Mouse (Mus musculus): ENCODE results near the gene Slc10a7. TPM values are rescaled to one million over a fixed set of nuclear protein-coding genes. Genes with fewer than 3 reads are reported as not detected.

Slc10a7 gene
- polyA plus RNA-seq, 1 experiment from 2014 or later: 7.4 TPM

- H3K27me3 ChIP-seq (ENCODE audit: control insufficient read depth, insufficient read depth, low read length): no peaks in the 10 kb centered on the region
- H3K4me1 ChIP-seq (ENCODE audit: control insufficient read depth, insufficient read depth, low read length): peaks cover 3% of the 10 kb centered on the region
- H3K4me3 ChIP-seq (ENCODE audit: low read depth, low read length): peak overlapping the region; percentile 85
- no peaks in the 10 kb centered on the region for H3K9me3 ChIP-seq (ENCODE audit: control insufficient read depth, low read length)
- H3K4me2 ChIP-seq (ENCODE audit: low read depth): peak overlapping the region; percentile 92
- peaks cover 10% of the 10 kb centered on the region for H3K36me3 ChIP-seq (ENCODE audit: control insufficient read depth, insufficient read depth, low read length)
- H3K9ac ChIP-seq (ENCODE audit: low read length): peak overlapping the region; percentile 99
- peak overlapping the region; percentile 79 for H3K27ac ChIP-seq (ENCODE audit: low read depth, low read length)
- DNase-seq (ENCODE audit: low spot score): peak; percentile 72
- peak; percentile 49 for ATAC-seq (ENCODE audit: insufficient read depth, low FRiP score, low TSS enrichment)
- under 1% methylated on average over 35 of the region's 38 CpGs for WGBS
Observed at GRCm38 (mm10) chr8:78507979-78508718, 997 bp upstream of the Slc10a7 start.

GRCm38 (mm10) chr8:78508719-78509272, 350 bp upstream of the Slc10a7 start, which contains the start of gene Rbmxl1:
Rbmxl1 (minus strand) TSS chr8:78508898.
- Histone ChIP-seq H3K4me3 (ENCODE audit: low read depth, low read length) (peak within 1 kb of the TSS; percentile 85), H3K9me3 (ENCODE audit: control insufficient read depth, low read length) (no peaks in the 10 kb centered on the region), H3K27me3 (ENCODE audit: control insufficient read depth, insufficient read depth, low read length) (no peaks in the 10 kb centered on the region), H3K36me3 (ENCODE audit: control insufficient read depth, insufficient read depth, low read length) (peaks cover 10% of the 10 kb centered on the region), H3K4me1 (ENCODE audit: control insufficient read depth, insufficient read depth, low read length) (peaks cover 3% of the 10 kb centered on the region), H3K27ac (ENCODE audit: low read depth, low read length) (peak within 1 kb of the TSS; percentile 79), H3K9ac (ENCODE audit: low read length) (peak within 1 kb of the TSS; percentile 99), H3K4me2 (ENCODE audit: low read depth) (peak within 1 kb of the TSS; percentile 92)
- WGBS: under 1% methylated on average over 62 of the region's 70 CpGs
- DNase-seq (ENCODE audit: low spot score): peak; percentile 90
- ATAC-seq (ENCODE audit: insufficient read depth, low FRiP score, low TSS enrichment): peak; percentile 93

GRCm38 (mm10) chr8:78510094-78510493, 948 bp downstream of the Slc10a7 start:
- DNase-seq (ENCODE audit: low spot score) (no peak), ATAC-seq (ENCODE audit: insufficient read depth, low FRiP score, low TSS enrichment) (no peak)
- Histone ChIP-seq H3K36me3 (ENCODE audit: control insufficient read depth, insufficient read depth, low read length) (peaks cover 4% of the 10 kb centered on the region), H3K4me2 (ENCODE audit: low read depth) (peak overlapping the region; percentile 92), H3K4me1 (ENCODE audit: control insufficient read depth, insufficient read depth, low read length) (peaks cover 3% of the 10 kb centered on the region), H3K4me3 (ENCODE audit: low read depth, low read length) (peak overlapping the region; percentile 85), H3K9me3 (ENCODE audit: control insufficient read depth, low read length) (no peaks in the 10 kb centered on the region), H3K27me3 (ENCODE audit: control insufficient read depth, insufficient read depth, low read length) (no peaks in the 10 kb centered on the region), H3K27ac (ENCODE audit: low read depth, low read length) (no peak overlapping the region), H3K9ac (ENCODE audit: low read length) (peak overlapping the region; percentile 99)
- under 1% methylated on average over 11 of the region's 11 CpGs for WGBS

- 63% methylated on average over 3 of the region's 3 CpGs for WGBS
- Histone ChIP-seq H3K4me2 (ENCODE audit: low read depth) (peak overlapping the region; percentile 20; the same call in 1 of the 2 replicates), H3K36me3 (ENCODE audit: control insufficient read depth, insufficient read depth, low read length) (peaks cover 4% of the 10 kb centered on the region), H3K9ac (ENCODE audit: low read length) (no peak overlapping the region), H3K4me3 (ENCODE audit: low read depth, low read length) (no peak overlapping the region), H3K27me3 (ENCODE audit: control insufficient read depth, insufficient read depth, low read length) (no peaks in the 10 kb centered on the region), H3K9me3 (ENCODE audit: control insufficient read depth, low read length) (no peaks in the 10 kb centered on the region), H3K27ac (ENCODE audit: low read depth, low read length) (no peak overlapping the region), H3K4me1 (ENCODE audit: control insufficient read depth, insufficient read depth, low read length) (peaks cover 3% of the 10 kb centered on the region)
- no peak for ATAC-seq (ENCODE audit: insufficient read depth, low FRiP score, low TSS enrichment)
- DNase-seq (ENCODE audit: low spot score): no peak
Observed at GRCm38 (mm10) chr8:78510926-78511325, 1.8 kb downstream of the Slc10a7 start.

GRCm38 (mm10) chr8:78513106-78513505, 4.0 kb downstream of the Slc10a7 start:
- Histone ChIP-seq H3K9ac (ENCODE audit: low read length) (no peak overlapping the region), H3K9me3 (ENCODE audit: control insufficient read depth, low read length) (no peaks in the 10 kb centered on the region), H3K27ac (ENCODE audit: low read depth, low read length) (no peak overlapping the region), H3K36me3 (ENCODE audit: control insufficient read depth, insufficient read depth, low read length) (no peaks in the 10 kb centered on the region), H3K4me2 (ENCODE audit: low read depth) (no peak overlapping the region), H3K4me3 (ENCODE audit: low read depth, low read length) (no peak overlapping the region), H3K27me3 (ENCODE audit: control insufficient read depth, insufficient read depth, low read length) (no peaks in the 10 kb centered on the region), H3K4me1 (ENCODE audit: control insufficient read depth, insufficient read depth, low read length) (peaks cover 3% of the 10 kb centered on the region)
- ATAC-seq (ENCODE audit: insufficient read depth, low FRiP score, low TSS enrichment): no peak
- WGBS: 85% methylated on average over 4 of the region's 4 CpGs
- no peak for DNase-seq (ENCODE audit: low spot score)

GRCm38 (mm10) chr8:78514706-78515105, 5.6 kb downstream of the Slc10a7 start:
- no peak overlapping the region for H3K9ac ChIP-seq (ENCODE audit: low read length)
- no peak overlapping the region for H3K4me3 ChIP-seq (ENCODE audit: low read depth, low read length)
- no peak for ATAC-seq (ENCODE audit: insufficient read depth, low FRiP score, low TSS enrichment)
- no peak overlapping the region for H3K4me2 ChIP-seq (ENCODE audit: low read depth)
- no peaks in the 10 kb centered on the region for H3K9me3 ChIP-seq (ENCODE audit: control insufficient read depth, low read length)
- no peaks in the 10 kb centered on the region for H3K36me3 ChIP-seq (ENCODE audit: control insufficient read depth, insufficient read depth, low read length)
- no peaks in the 10 kb centered on the region for H3K27me3 ChIP-seq (ENCODE audit: control insufficient read depth, insufficient read depth, low read length)
- no peak for DNase-seq (ENCODE audit: low spot score)
- WGBS: 86% methylated on average over 1 of the region's 1 CpGs
- H3K4me1 ChIP-seq (ENCODE audit: control insufficient read depth, insufficient read depth, low read length): peaks cover 3% of the 10 kb centered on the region
- H3K27ac ChIP-seq (ENCODE audit: low read depth, low read length): no peak overlapping the region

- ATAC-seq (ENCODE audit: insufficient read depth, low FRiP score, low TSS enrichment) (no peak), DNase-seq (ENCODE audit: low spot score) (no peak)
- no peak overlapping the region for H3K4me3 ChIP-seq (ENCODE audit: low read depth, low read length)
- H3K9ac ChIP-seq (ENCODE audit: low read length): no peak overlapping the region
- H3K4me1 ChIP-seq (ENCODE audit: control insufficient read depth, insufficient read depth, low read length): peaks cover 3% of the 10 kb centered on the region
- H3K27ac ChIP-seq (ENCODE audit: low read depth, low read length): no peak overlapping the region
- no peaks in the 10 kb centered on the region for H3K27me3 ChIP-seq (ENCODE audit: control insufficient read depth, insufficient read depth, low read length)
- H3K4me2 ChIP-seq (ENCODE audit: low read depth): no peak overlapping the region
- H3K9me3 ChIP-seq (ENCODE audit: control insufficient read depth, low read length): no peaks in the 10 kb centered on the region
- 86% methylated on average over 3 of the region's 3 CpGs for WGBS
- H3K36me3 ChIP-seq (ENCODE audit: control insufficient read depth, insufficient read depth, low read length): no peaks in the 10 kb centered on the region
Observed at GRCm38 (mm10) chr8:78515132-78515531, 6.0 kb downstream of the Slc10a7 start.

- H3K27ac ChIP-seq (ENCODE audit: low read depth, low read length): no peak overlapping the region
- no peak overlapping the region for H3K4me3 ChIP-seq (ENCODE audit: low read depth, low read length)
- H3K9ac ChIP-seq (ENCODE audit: low read length): no peak overlapping the region
- H3K27me3 ChIP-seq (ENCODE audit: control insufficient read depth, insufficient read depth, low read length): no peaks in the 10 kb centered on the region
- no peak overlapping the region for H3K4me2 ChIP-seq (ENCODE audit: low read depth)
- ATAC-seq (ENCODE audit: insufficient read depth, low FRiP score, low TSS enrichment): no peak
- WGBS: 83% methylated on average over 6 of the region's 6 CpGs
- no peaks in the 10 kb centered on the region for H3K36me3 ChIP-seq (ENCODE audit: control insufficient read depth, insufficient read depth, low read length)
- no peak for DNase-seq (ENCODE audit: low spot score)
- H3K9me3 ChIP-seq (ENCODE audit: control insufficient read depth, low read length): no peaks in the 10 kb centered on the region
- H3K4me1 ChIP-seq (ENCODE audit: control insufficient read depth, insufficient read depth, low read length): no peaks in the 10 kb centered on the region
Observed at GRCm38 (mm10) chr8:78533981-78534380, 24.8 kb downstream of the Slc10a7 start.

- ATAC-seq (ENCODE audit: insufficient read depth, low FRiP score, low TSS enrichment) (no peak), DNase-seq (ENCODE audit: low spot score) (no peak)
- H3K36me3 ChIP-seq (ENCODE audit: control insufficient read depth, insufficient read depth, low read length): no peaks in the 10 kb centered on the region
- H3K9ac ChIP-seq (ENCODE audit: low read length): no peak overlapping the region
- 86% methylated on average over 5 of the region's 5 CpGs for WGBS
- H3K9me3 ChIP-seq (ENCODE audit: control insufficient read depth, low read length): no peaks in the 10 kb centered on the region
- H3K4me3 ChIP-seq (ENCODE audit: low read depth, low read length): no peak overlapping the region
- H3K27ac ChIP-seq (ENCODE audit: low read depth, low read length): no peak overlapping the region
- no peaks in the 10 kb centered on the region for H3K27me3 ChIP-seq (ENCODE audit: control insufficient read depth, insufficient read depth, low read length)
- H3K4me2 ChIP-seq (ENCODE audit: low read depth): no peak overlapping the region
- H3K4me1 ChIP-seq (ENCODE audit: control insufficient read depth, insufficient read depth, low read length): no peaks in the 10 kb centered on the region
Observed at GRCm38 (mm10) chr8:78536716-78537115, 27.6 kb downstream of the Slc10a7 start.

Measured in neural tube, embryonic 11.5 days (tissue).